Mouse (Mus musculus): ENCODE results near the gene Sdhaf4. TPM values are rescaled to one million over a fixed set of nuclear protein-coding genes. Genes with fewer than 3 reads are reported as not detected.

The Sdhaf4 gene
- polyA plus RNA-seq, 1 experiment: 26.4 TPM

DNA sequence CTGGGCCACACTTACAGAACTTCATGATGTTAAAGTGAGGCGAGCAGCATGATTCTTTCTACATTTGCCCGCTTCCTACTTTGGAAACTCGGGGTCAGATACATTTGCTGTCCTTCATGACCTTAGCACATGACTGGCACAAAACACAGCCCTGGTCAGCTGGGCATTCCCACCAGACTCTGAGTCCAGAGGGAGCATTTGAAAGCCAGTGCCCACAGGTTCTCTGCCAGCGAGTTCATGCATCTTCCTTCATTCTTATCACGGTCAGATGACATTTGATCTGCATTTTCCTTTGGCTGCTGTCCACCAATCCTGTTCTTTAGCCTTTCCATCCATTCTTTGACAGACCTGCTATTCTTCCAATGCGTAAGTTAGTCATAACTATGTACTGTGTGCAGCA lies 4.6 kb upstream of the Sdhaf4 start:
- TF ChIP-seq POLR2A (IDR thresholded peaks at IDR 0.05; ENCODE audit: low read depth, low read length): no peak
- no peak for TF ChIP-seq CTCF (conservative IDR thresholded peaks at IDR 0.05; ENCODE audit: insufficient read depth, insufficient read length, low read depth, low read length)
- H3K27ac ChIP-seq (ENCODE audit: insufficient read depth, low read depth, low read length): no peak overlapping the region
- H3K4me1 ChIP-seq (ENCODE audit: control insufficient read depth, insufficient read depth, low read length): no peaks in the 10 kb centered on the region
- WGBS: 89% methylated on average over 6 of the region's 6 CpGs
- no peak for DNase-seq
- H3K4me3 ChIP-seq (ENCODE audit: insufficient read depth, low read depth, low read length): no peak overlapping the region
- no peaks in the 10 kb centered on the region for H3K27me3 ChIP-seq (replicated peaks; ENCODE audit: control insufficient read depth, insufficient read depth, low read length)
- no peaks in the 10 kb centered on the region; the same call in 1 of the 2 replicates for H3K36me3 ChIP-seq (ENCODE audit: control insufficient read depth, insufficient read depth, low read length)

DNA sequence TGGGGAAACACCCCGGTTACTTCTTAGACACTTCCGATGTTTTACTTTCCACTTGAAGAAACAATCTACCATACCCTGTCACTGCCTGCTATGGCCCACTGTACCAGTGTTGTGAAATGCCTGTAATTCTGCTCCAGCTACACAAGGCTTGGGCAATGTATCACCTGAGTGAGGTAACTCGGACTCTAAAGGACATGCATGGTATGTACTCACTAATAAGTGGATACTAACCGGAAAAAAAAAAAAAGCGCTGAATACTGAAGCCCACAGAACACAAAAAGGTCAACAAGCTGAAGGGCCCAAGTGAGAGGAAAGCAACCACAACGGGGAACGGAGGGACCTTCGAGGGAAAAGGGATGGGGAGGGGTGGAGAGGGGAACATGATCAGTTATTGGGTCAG lies 2.2 kb upstream of the Sdhaf4 start:
- H3K4me1 ChIP-seq (ENCODE audit: control insufficient read depth, insufficient read depth, low read length): peaks cover 3% of the 10 kb centered on the region; the same call in 1 of the 2 replicates
- no peak overlapping the region for H3K4me3 ChIP-seq (ENCODE audit: insufficient read depth, low read depth, low read length)
- H3K27ac ChIP-seq (ENCODE audit: insufficient read depth, low read depth, low read length): no peak overlapping the region
- TF ChIP-seq POLR2A (IDR thresholded peaks at IDR 0.05; ENCODE audit: low read depth, low read length) (no peak), CTCF (conservative IDR thresholded peaks at IDR 0.05; ENCODE audit: insufficient read depth, insufficient read length, low read depth, low read length) (no peak)
- H3K27me3 ChIP-seq (replicated peaks; ENCODE audit: control insufficient read depth, insufficient read depth, low read length): no peaks in the 10 kb centered on the region
- DNase-seq: no peak
- no peaks in the 10 kb centered on the region; the same call in 1 of the 2 replicates for H3K36me3 ChIP-seq (ENCODE audit: control insufficient read depth, insufficient read depth, low read length)
- WGBS: 89% methylated on average over 8 of the region's 8 CpGs

DNA sequence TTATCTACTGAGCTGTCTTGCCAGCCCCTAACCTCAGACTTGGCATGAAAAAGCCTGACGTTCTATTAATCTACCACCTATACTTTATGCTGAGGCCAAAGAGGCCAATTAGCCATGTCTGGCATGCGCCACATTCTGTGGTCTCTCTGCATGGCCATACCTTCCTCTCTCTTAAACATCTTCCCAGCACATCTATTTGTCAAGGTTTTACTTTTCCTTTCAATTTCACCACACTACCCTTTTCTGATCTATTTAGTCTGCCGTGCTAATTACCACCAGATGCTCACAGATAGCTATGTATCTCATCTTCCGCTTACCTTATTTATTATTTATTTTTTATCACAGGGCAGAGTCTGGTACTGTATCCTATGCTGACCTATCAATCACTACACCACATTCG lies 6.1 kb downstream of the Sdhaf4 start:
- H3K36me3 ChIP-seq (ENCODE audit: control insufficient read depth, insufficient read depth, low read length): no peaks in the 10 kb centered on the region; the same call in none of the 2 replicates
- no peak overlapping the region for H3K4me3 ChIP-seq (ENCODE audit: insufficient read depth, low read depth, low read length)
- H3K27me3 ChIP-seq (replicated peaks; ENCODE audit: control insufficient read depth, insufficient read depth, low read length): no peaks in the 10 kb centered on the region
- no peak overlapping the region for H3K27ac ChIP-seq (ENCODE audit: insufficient read depth, low read depth, low read length)
- H3K4me1 ChIP-seq (ENCODE audit: control insufficient read depth, insufficient read depth, low read length): peaks cover under 1% of the 10 kb centered on the region; the same call in 1 of the 2 replicates
- no peak for DNase-seq
- TF ChIP-seq CTCF (conservative IDR thresholded peaks at IDR 0.05; ENCODE audit: insufficient read depth, insufficient read length, low read depth, low read length): no peak
- TF ChIP-seq POLR2A (IDR thresholded peaks at IDR 0.05; ENCODE audit: low read depth, low read length): no peak
- WGBS: 95% methylated on average over 5 of the region's 5 CpGs

DNA sequence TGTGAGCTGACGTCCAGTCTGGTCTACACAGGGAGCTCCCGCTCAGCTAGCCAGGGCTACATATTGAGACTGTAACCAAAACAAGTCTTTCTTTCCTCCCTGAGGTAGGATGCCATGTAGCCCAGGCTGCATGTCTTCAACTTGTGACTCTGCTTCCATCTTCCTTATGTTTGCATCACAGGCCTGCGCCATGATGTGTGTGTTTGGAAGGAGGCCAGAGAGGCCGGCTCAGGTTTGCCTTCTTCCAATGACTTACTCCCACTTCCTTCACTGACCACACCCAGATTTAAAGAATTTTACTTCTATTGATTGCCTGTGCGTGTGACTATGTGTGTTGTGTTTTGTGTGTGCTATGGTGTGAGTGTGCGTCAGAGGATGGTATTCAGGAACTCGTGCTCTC lies 6.6 kb downstream of the Sdhaf4 start:
- no peak overlapping the region for H3K27ac ChIP-seq (ENCODE audit: insufficient read depth, low read depth, low read length)
- no peak overlapping the region for H3K4me3 ChIP-seq (ENCODE audit: insufficient read depth, low read depth, low read length)
- TF ChIP-seq CTCF (conservative IDR thresholded peaks at IDR 0.05; ENCODE audit: insufficient read depth, insufficient read length, low read depth, low read length): no peak
- TF ChIP-seq POLR2A (IDR thresholded peaks at IDR 0.05; ENCODE audit: low read depth, low read length): no peak
- H3K36me3 ChIP-seq (ENCODE audit: control insufficient read depth, insufficient read depth, low read length): no peaks in the 10 kb centered on the region; the same call in none of the 2 replicates
- no peak for DNase-seq
- WGBS: 97% methylated on average over 7 of the region's 7 CpGs
- no peaks in the 10 kb centered on the region for H3K4me1 ChIP-seq (ENCODE audit: control insufficient read depth, insufficient read depth, low read length)
- H3K27me3 ChIP-seq (replicated peaks; ENCODE audit: control insufficient read depth, insufficient read depth, low read length): no peaks in the 10 kb centered on the region

DNA sequence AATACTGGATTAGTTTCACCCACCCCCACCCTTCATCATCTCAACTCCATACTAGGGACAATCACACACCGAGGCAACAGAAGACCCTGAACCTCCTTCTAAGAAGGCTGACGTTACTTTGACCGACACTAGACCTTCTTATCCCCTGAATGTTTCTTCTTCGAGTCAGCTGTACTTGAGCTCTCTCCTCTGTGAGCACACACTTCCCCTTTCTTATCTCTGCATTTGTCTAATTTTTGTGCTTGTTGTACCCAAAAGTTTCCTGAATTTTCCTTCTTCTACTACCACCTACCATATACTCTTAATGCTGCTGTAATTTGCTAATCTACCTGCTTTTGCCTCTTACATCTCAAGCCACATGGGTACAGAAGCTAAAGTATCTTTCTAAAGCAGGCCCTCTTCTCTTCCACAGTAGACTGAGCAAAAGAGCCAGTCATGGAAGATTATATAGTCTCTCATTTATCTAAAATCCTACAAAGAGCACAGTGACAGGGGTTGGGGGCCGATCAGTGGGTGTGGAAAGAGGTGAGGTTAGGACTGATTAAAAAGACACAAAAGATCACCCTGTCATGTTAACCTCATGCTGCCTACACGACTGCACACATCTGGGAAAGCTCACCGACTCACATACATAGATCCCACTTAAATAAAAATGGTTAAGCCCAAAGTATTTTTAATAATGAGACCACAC lies 7.2 kb downstream of the Sdhaf4 start:
- Histone ChIP-seq H3K27ac (ENCODE audit: insufficient read depth, low read depth, low read length) (no peak overlapping the region), H3K36me3 (ENCODE audit: control insufficient read depth, insufficient read depth, low read length) (no peaks in the 10 kb centered on the region; the same call in none of the 2 replicates), H3K27me3 (replicated peaks; ENCODE audit: control insufficient read depth, insufficient read depth, low read length) (no peaks in the 10 kb centered on the region), H3K4me3 (ENCODE audit: insufficient read depth, low read depth, low read length) (no peak overlapping the region), H3K4me1 (ENCODE audit: control insufficient read depth, insufficient read depth, low read length) (no peaks in the 10 kb centered on the region)
- TF ChIP-seq POLR2A (IDR thresholded peaks at IDR 0.05; ENCODE audit: low read depth, low read length): no peak
- no peak for TF ChIP-seq CTCF (conservative IDR thresholded peaks at IDR 0.05; ENCODE audit: insufficient read depth, insufficient read length, low read depth, low read length)
- 93% methylated on average over 7 of the region's 7 CpGs for WGBS
- no peak for DNase-seq

DNA sequence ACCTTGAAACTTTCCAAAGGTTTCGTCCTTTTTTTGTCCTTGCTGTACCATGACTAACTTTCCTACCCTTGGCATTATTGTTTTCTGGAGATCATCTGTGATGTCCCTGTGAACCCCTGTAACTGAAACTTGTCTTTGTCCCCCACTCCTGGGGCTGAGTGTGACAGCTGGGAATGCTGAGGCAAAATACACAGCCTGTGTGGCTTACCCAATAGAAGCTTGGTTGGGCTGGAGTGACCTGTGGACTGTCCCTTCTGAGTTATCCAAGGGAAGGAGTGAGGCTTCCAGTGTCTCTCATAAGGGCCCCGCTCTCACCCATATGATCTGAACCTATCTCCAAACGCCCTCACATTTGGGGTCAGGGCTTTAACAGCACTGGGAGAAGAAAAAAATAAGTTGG lies 8.0 kb downstream of the Sdhaf4 start:
- 97% methylated on average over 3 of the region's 3 CpGs for WGBS
- Histone ChIP-seq H3K36me3 (ENCODE audit: control insufficient read depth, insufficient read depth, low read length) (no peaks in the 10 kb centered on the region; the same call in none of the 2 replicates), H3K27me3 (replicated peaks; ENCODE audit: control insufficient read depth, insufficient read depth, low read length) (no peaks in the 10 kb centered on the region)

DNA sequence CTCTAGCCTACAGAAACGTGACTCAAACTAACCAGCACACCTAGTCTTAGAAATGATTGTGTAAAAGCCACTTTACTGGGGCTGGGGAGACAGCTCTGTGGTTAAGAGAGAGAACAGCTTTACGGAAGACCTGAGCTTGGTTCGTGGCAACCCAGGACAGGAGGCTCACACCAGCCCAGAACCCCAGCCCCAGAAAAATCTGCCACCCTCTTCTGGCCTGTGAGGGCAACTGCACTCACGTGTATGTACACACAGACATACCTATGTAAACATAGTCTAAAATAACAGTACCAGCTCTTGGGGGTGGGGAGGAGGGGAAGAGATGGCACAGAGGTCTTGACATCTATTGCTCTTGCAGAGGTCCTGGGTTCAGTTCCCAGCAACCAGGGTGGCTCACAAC lies 10.0 kb downstream of the Sdhaf4 start:
- H3K36me3 ChIP-seq (ENCODE audit: control insufficient read depth, insufficient read depth, low read length): no peaks in the 10 kb centered on the region; the same call in none of the 2 replicates
- no peaks in the 10 kb centered on the region for H3K4me1 ChIP-seq (ENCODE audit: control insufficient read depth, insufficient read depth, low read length)
- TF ChIP-seq POLR2A (IDR thresholded peaks at IDR 0.05; ENCODE audit: low read depth, low read length) (no peak), CTCF (conservative IDR thresholded peaks at IDR 0.05; ENCODE audit: insufficient read depth, insufficient read length, low read depth, low read length) (no peak)
- DNase-seq: no peak
- WGBS: 96% methylated on average over 4 of the region's 4 CpGs
- H3K27ac ChIP-seq (ENCODE audit: insufficient read depth, low read depth, low read length): no peak overlapping the region
- H3K4me3 ChIP-seq (ENCODE audit: insufficient read depth, low read depth, low read length): no peak overlapping the region
- no peaks in the 10 kb centered on the region for H3K27me3 ChIP-seq (replicated peaks; ENCODE audit: control insufficient read depth, insufficient read depth, low read length)

More for the DNA sequence above, 8.0 kb downstream of the Sdhaf4 start:
- H3K4me1 ChIP-seq (ENCODE audit: control insufficient read depth, insufficient read depth, low read length): no peaks in the 10 kb centered on the region
- H3K4me3 ChIP-seq (ENCODE audit: insufficient read depth, low read depth, low read length): no peak overlapping the region
- no peak for DNase-seq
- TF ChIP-seq CTCF (conservative IDR thresholded peaks at IDR 0.05; ENCODE audit: insufficient read depth, insufficient read length, low read depth, low read length) (no peak), POLR2A (IDR thresholded peaks at IDR 0.05; ENCODE audit: low read depth, low read length) (no peak)
- H3K27ac ChIP-seq (ENCODE audit: insufficient read depth, low read depth, low read length): no peak overlapping the region
